Mouse (Mus musculus): Measurements from ENCODE around the gene Hsp90ab1.

Hsp90ab1 gene

GRCm38 (mm10) chr17:45557998-45558862, 14.8 kb downstream of the Hsp90ab1 start:
- WGBS = 63% methylated on average over 16 of the region's 16 CpGs

DNA sequence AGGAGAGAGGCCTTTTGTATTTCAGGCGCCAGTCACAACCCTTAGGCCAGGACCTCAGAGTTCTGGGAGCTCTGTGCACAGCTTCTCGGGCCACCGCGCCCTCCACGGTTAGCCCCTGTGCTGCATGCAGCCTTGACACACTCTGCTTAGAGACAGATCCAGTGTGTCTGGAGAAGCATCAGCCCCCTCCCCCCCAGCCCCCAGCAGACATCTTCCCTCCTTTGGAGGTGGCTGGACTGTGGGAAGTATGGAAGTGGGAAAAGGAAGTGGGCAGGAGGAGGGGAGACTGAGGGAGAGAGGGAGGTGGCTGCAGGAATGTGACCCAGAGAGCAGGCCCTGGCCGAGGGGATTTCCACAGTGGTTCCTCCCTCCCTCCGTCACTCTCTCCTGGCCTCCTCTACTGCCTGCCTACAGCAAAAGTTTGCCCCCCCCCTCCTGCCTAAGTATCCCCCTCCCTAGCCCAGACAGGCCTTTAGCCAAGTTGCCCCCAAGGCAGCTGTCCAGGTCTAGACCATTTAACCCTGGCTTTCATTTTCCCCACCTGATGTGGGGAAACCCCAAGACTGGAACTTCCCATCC, 15.7 kb downstream of the Hsp90ab1 start:
- 79% methylated on average over 7 of the region's 7 CpGs for WGBS

DNA sequence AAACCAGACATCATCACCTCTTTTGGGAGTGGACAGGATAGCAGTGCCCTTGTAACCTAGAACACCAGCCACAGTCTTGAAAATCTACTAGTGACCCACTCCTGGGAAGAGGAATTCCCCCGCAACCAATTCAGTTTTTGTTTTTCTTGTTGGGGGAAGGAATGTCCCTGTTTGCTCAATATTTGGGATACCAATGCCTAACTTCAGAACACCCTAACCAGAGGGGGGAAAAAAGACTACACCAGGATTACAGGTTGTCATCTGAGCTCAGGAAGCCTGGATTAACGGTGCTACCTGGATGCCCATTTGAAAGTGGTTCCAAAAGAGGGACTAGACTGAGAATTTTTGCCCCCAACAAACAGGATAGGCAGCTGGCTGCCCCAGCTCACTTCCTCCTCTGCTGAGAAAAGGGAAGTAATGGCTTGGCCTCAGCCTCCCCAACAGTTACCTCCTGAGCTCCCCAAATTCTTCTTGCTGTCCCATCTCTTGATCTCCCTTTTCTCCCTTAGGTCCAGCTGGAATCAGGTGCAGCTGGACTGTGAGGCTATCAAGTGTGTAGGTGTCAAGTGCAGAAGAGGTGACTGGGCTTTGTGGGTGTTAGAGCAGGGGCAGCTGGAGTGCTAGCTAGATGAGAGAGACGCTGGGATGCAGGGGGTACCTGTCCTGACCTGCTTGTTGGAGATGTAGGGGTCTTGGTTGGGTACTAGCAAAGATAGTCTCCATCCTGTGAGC, 16.4 kb downstream of the Hsp90ab1 start:
- 77% methylated on average over 3 of the region's 3 CpGs for WGBS

DNA sequence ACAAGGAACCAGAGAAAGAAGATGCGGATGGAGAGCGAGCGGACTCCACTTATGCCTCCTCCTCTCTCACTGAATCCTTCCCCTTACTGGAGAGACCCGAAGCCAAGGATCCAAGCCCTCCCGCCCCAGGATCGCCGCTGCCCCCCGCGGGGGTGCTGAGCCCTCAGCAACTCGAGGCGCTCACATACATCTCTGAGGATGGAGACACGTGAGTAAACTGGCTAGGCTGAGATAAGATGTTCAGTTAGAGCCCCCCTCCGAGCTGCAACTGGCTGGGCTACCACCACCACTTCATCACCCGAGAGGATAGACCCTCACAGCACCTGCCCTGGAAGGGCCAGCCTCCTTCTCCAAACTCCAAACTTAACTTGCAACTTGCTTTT, 17.0 kb downstream of the Hsp90ab1 start:
- 4% methylated on average over 14 of the region's 14 CpGs for WGBS

DNA sequence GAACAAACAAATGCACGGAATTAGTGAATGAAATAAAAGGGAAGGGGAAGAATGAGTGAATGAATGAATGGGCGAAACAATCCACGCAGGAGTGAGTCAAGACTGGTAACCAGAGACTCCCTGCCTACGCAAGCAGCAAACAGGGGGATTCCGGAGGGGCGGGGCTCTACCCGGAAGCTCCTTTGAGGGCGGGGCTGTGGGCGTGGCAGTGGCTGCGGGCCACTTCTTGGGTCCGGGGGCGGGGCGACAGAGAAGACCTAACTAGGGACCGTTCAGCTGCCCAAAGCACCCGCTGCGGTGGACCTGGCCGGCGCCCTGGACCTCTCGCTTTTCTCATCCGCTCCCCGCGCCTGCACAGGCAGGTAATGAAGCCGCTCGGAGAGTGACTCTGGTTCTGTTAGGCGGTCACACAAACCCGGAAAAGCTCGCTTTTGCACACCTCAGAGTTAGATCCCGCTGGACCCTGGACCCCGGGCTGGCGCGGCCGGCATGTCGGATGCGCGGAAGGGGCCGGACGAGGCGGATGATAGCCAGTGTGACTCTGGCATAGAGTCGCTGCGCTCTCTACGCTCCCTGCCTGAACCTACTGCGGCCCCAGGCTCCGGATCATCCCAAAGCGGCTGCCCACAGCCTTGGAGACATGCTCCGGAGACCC, 17.5 kb downstream of the Hsp90ab1 start, which contains the start of gene Nfkbie:
Gene Nfkbie (plus strand): TSS at position 252 of the 655 bp plus-strand sequence.
- WGBS = under 1% methylated on average over 45 of the region's 45 CpGs

DNA sequence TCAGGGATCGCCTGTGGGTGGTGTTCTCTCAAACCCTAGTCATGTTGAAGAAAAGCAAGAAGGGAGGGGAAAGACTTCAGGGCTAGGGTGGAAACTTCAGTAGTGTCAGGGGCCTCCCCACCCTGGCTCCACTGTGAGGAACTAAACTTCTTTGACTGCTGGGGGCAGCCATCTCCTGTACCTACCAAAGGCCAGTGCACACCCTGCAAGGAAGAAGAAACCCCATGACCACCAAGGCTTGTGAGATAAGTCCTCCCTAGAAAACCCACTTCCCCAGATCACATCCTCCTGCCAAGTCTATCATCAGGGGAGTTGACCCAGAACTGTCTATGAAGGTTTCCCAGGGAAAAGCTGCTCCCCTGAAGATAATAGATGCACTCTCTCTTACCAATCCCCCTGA, 18.7 kb downstream of the Hsp90ab1 start:
- 59% methylated on average over 1 of the region's 1 CpGs for WGBS

DNA sequence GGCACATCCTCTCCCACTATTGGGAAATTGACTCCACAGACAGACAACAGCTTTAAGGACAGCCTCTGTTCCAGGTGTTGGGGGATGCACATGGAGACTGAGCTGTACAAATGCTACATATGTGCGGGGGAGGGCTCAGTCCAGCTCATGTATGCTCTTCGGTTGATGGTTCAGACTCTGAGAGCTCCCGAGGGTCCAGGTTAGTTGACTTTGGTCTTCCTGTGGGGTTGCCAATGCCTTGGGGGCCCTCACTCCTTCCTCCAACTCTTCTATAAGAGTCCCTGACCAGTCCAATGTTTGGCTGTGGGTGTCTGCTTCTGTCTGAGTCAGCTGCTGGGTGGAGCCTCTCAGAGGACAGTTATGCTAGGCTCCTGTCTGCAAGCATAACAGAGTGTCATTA, 20.0 kb downstream of the Hsp90ab1 start:
- 72% methylated on average over 3 of the region's 3 CpGs for WGBS

DNA sequence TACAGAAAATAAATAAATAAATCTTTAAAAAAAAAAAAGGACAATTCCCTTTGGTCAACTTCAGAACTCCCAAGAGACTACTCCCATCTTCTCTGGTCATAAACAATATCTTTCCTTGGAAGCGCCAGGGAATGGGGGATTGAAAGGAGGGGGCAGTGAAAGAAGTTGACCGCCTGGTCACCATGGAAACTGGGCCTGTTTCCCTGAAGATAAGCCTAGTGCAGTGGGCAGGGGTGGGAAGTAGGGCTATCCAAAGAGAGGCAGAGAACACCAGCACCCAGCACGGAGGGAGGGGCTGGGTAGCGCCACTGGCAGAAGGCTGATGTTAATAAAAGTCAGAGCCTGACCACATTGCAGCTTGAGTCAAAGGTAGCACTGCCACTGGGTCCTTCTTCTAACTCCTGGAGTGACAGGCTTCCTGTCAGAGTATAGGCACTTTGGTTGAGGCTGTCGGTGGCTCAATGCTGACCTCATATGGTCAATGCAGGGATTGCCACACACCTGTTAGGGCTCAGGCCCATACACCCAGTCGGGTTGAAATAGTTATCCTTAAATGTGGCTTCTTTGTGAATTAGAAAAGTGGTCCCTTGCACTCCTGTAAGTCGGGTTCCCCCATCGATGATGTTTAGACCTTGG, 21.1 kb downstream of the Hsp90ab1 start:
- WGBS = 3% methylated on average over 8 of the region's 8 CpGs

DNA sequence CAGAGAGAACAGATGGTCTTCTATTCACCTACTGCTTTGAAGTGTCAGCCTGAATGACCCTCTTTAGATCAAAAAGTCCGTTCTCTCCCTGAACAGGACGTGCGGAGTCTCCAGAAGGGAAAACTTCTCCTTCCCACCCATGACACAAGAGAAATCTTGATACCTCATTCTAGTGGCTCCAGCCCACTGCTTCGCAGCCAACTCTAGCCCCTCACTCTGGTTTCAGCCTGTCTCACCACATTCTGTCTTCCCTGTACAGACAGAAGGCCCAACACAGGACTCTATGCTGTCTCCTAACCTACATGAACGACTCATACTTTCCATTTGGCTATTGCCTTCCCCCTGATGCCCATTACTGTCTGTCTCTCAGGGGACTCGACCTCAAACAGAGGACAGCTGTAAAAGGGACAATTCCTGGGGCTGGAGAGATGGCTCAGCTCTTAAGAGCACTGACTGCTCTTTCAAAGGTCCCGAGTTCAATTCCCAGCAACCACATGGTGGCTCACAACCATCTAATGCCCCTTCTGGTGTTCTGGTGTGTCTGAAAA, 21.7 kb downstream of the Hsp90ab1 start:
- 67% methylated on average over 7 of the region's 7 CpGs for WGBS

GRCm38 (mm10) chr17:45550253-45550652, 22.8 kb downstream of the Hsp90ab1 start:
- 19% methylated on average over 5 of the region's 5 CpGs for WGBS

- under 1% methylated on average over 15 of the region's 29 CpGs for WGBS
These were observed 23.4 kb downstream of the Hsp90ab1 start, which contains the start of gene Tmem151b for GRCm38 (mm10) chr17:45549617-45550181. Gene Tmem151b, minus strand, starts transcription at chr17:45549677.

DNA sequence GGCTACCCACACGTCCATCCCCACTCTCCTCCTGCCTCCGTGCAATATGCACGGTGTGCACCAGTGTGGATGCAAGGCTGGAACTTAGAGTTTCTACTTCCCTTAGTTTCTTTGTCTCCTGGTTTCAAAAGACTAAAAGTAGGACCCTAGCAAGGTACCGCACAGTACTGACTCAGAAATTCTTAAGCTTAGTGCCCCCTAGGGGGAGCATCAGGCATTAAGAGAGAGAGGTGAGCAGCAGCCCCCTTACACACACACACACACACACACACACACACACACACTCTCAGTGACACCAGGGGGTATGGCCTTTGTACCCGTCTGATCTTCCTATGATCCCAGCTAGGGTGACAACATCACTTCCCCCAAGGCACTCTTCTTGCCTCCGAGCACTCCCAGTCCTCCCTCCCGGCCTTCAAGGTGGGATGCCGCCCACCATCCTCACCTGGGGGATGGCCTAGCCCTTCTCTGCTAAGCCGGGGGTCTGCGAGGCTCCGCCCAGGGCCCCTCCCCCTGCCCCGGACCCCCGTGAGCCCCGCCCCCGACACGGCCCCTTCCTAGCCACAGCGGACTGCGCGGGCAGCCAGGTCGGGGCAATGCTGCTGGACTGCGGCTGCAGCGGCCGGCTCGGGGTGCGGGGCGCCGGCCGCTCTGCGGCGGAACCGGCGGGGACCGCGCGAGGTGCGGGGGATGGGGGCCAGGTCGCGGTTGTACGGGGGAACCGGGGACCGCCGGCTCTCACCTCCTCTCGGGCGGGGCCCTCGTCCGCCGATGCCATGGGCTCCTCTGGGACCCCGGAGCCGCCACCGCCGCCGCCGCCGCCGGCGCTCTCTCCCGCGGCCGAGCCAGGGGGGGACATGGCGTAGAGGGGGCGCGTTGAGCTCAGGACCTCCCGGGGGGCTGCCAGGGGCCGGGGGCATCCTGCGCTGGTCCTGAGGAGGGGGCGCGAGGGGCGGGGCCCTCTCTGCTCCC, 24.2 kb downstream of the Hsp90ab1 start:
- 3% methylated on average over 66 of the region's 68 CpGs for WGBS

DNA sequence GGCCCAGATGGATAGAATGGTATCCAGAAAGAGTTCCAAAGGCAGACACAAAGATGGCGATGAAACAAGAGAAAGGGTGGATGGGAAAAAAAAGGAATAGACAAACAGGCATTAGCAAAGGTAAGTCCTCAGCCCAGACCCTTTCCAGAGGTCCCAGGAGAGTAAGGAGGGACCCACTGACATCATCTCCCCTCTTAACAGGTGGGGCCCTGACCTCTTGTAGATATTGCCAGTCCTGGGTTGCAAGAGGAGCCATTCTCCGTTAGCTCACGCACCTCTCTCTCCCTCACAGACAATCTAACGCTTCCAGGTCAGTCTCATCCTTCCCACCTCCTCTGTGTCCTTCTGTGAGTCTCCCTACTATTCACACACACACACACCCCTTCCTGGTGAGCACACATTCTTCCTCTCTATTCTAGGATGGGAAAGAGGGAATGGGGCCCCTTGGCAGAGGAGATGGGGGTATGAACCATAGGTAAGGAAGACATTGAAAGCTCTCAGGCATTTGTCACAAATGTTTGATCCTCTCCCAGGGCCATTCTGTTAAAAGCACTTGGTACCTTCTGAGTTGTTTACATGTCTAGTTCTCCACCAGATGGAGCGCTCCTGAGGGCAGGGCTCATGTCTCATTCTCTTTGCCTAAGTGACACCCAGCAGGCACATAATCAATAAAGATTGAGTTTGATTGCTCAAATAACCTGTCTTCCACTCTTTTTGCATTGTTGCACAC, 25.4 kb downstream of the Hsp90ab1 start:
- WGBS = 57% methylated on average over 5 of the region's 5 CpGs

DNA sequence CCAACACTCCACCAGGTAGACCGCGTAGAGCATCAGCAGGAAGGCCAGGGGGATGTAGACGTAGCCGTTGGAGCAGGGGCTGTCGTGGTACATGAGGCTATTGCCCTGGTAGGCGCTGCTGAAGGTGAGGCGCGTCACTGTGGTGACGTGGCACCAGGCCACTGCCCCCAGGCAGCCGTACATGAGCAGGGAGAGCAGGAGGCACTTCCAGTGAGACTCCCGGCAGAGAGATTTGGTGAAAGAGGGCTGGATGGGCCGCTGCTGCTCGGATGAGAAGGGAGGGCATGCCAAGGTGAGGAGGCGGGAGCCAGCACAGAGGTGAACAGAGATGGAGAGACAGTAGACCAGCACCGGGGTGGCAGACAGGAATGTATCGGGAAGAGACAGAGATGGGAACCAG, 26.1 kb downstream of the Hsp90ab1 start:
- WGBS = 72% methylated on average over 16 of the region's 16 CpGs

GRCm38 (mm10) chr17:45545278-45545961, 27.7 kb downstream of the Hsp90ab1 start:
- 41% methylated on average over 74 of the region's 74 CpGs for WGBS

- WGBS = 29% methylated on average over 46 of the region's 46 CpGs
These were observed 28.2 kb downstream of the Hsp90ab1 start for GRCm38 (mm10) chr17:45544873-45545277.

GRCm38 (mm10) chr17:45544001-45544872, 28.8 kb downstream of the Hsp90ab1 start:
- WGBS = 33% methylated on average over 24 of the region's 24 CpGs

All from cerebral cortex, adult 2 months (tissue).